Mouse (Mus musculus) cerebellum, adult 2 months (tissue): ENCODE measurements around the gene 1700025G04Rik.

Experiments used
- CTCF ChIP-seq: fragments of 200-500 bp; IDR thresholded peaks from 2 replicates; pipeline ENCODE4 v1.5.1; 2011; ENCODE audit warnings: low read depth, mild to moderate bottlenecking, control low read depth, low read length, moderate library complexity, borderline replicate concordance; ENCODE audit not compliant: insufficient read depth
- POLR2A ChIP-seq: fragments of 200-500 bp; IDR thresholded peaks from 2 replicates; pipeline ENCODE4 v1.6.1; 2011; ENCODE audit warnings: low read length, control low read depth, borderline replicate concordance; ENCODE audit not compliant: insufficient read depth

GRCm38 (mm10) chr1:152076222-152076845, 13.6 kb downstream of the 1700025G04Rik start:
- TF ChIP-seq CTCF (no peak), POLR2A (no peak)
